Mouse (Mus musculus) embryonic stem cell, embryonic (primary cell): ENCODE results near the gene Map2k2.

Experiments used
- CTCF ChIA-PET, 4 experiments: fragments of 300-600 bp in 2 of 4; fragments of 350-600 bp in 2 of 4; sonication (Branson Sonifier 250); formaldehyde crosslinking; loops; one replicate each; lab custom pipeline; 2022; ENCODE audit warnings: inconsistent platforms in 2 of 4; lab: Charles Lee
- POLR2A ChIA-PET, 4 experiments: fragments of 300-600 bp in 2 of 4; fragments of 350-600 bp in 2 of 4; sonication (Branson Sonifier 250); formaldehyde crosslinking; loops; one replicate each; lab custom pipeline; 2022; ENCODE audit warnings: antibody characterized with exemption in 4 of 4, inconsistent platforms in 1 of 4; lab: Charles Lee

The Map2k2 gene

GRCm38 (mm10) chr10:81082168-81082960 lies 23.4 kb upstream of the Map2k2 start:
- CTCF ChIA-PET: interaction anchor here (0.5 to 3.4 kb wide), 127 partner anchors 9 to 636 kb away, joined by 3 to 98 read pairs (median 4); partner anchors contain the start of genes Map2k2 (in 4 of the 4), Slc39a3 (in 4 of the 4), Thop1 (in 4 of the 4) and Sgta (in 3 of the 4)

DNA sequence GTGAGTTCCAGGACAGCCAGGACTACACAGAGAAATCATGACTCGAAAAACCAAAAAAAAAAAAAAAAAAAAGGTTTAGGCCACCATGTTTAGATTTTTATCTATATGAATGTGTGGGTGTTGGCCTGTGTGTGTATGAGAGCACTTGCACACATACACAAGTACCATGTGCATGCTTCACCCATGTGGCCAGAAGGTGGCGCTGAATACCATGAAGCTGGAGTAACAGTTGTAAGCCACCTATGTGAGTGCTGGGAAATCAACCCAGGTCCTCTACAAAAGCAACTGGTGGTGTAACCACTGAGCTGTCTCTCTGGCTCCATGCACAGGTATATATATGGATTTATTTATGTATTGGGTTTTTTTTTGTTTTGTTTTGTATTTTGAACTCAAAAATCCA lies 18.7 kb upstream of the Map2k2 start:
- CTCF ChIA-PET: interaction anchor here (0.5 to 3.8 kb wide), 27 partner anchors 8 to 525 kb away, joined by 3 to 20 read pairs (median 4); partner anchors contain the start of genes Map2k2 (in 2 of the 4) and Pip5k1c (in 1 of the 4)
- POLR2A ChIA-PET: interaction anchor here in 3 of 4 experiments (0.6 to 7.7 kb wide), 14 partner anchors 10 to 256 kb away, joined by 3 to 83 read pairs (median 4); partner anchors contain the start of genes Eef2 (in 3 of the 3) and Map2k2 (in 2 of the 3)

More at GRCm38 (mm10) chr10:81082168-81082960, 23.4 kb upstream of the Map2k2 start:
- POLR2A ChIA-PET: interaction anchor here (0.5 to 3.3 kb wide), 76 partner anchors 8 to 400 kb away, joined by 3 to 40 read pairs (median 4); partner anchors contain the start of genes Map2k2 (in 4 of the 4), Eef2 (in 3 of the 4), Gadd45b (in 3 of the 4) and Sgta (in 2 of the 4)

DNA sequence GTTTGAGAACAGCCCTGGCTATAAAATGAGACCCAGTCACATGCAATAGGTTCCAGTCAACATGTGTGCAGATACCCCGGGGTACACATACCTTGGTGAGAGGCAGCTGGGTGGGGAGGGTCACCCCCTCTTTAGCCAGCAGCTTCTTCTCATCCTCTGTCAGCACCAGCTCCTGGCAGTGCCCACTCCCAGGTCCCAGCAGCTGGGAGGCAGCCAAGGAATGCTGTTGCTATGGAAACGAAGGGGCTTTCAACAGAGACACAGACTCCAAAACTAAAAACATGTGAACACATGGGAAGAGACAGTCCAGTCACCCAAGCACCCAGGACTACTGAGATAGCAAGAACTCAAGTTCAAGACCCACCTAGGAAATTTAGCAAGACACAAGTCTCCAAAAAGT lies 16.5 kb upstream of the Map2k2 start:
- POLR2A ChIA-PET: interaction anchor here in 3 of 4 experiments (0.6 to 7.7 kb wide), 15 partner anchors 12 to 472 kb away, joined by 3 to 83 read pairs (median 4); partner anchors contain the start of genes Map2k2 (in 2 of the 3), Eef2 (in 1 of the 3) and Thop1 (in 1 of the 3)

DNA sequence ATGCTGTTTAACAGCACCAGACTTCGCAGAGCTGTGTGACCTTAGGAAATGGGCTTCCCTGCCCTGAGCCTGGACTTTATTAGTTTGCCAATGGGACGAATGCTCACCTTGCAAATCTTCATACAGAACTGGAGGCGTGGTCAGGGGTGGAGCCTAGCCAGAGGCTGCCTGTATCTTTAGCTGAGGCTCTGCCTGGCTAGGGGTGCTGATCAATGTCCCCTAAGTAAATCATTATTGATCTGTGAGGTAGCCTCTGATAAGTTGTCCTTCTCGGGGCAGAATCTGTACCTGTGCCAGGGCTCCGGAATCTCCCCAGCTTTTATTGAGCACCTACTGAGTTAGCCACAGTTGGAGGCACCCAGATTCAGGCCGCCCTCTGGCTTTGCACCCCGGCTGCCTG lies 15.1 kb upstream of the Map2k2 start:
- CTCF ChIA-PET: interaction anchor here in 3 of 4 experiments (0.7 to 4.1 kb wide), 4 partner anchors 8 to 102 kb away, joined by 3 to 32 read pairs (median 4); no protein-coding TSS in a partner anchor
- POLR2A ChIA-PET: interaction anchor here in 3 of 4 experiments (0.7 to 7.7 kb wide), 14 partner anchors 8 to 87 kb away, joined by 3 to 83 read pairs (median 5); partner anchors contain the start of genes Map2k2 (in 3 of the 3) and Eef2 (in 2 of the 3)

More for the DNA sequence above, 16.5 kb upstream of the Map2k2 start:
- CTCF ChIA-PET: interaction anchor here (0.6 to 2.8 kb wide), 9 partner anchors 16 to 317 kb away, joined by 3 to 11 read pairs (median 5); partner anchors contain the start of genes Diras1 (in 1 of the 4), Map2k2 (in 1 of the 4) and Tjp3 (in 1 of the 4)

DNA sequence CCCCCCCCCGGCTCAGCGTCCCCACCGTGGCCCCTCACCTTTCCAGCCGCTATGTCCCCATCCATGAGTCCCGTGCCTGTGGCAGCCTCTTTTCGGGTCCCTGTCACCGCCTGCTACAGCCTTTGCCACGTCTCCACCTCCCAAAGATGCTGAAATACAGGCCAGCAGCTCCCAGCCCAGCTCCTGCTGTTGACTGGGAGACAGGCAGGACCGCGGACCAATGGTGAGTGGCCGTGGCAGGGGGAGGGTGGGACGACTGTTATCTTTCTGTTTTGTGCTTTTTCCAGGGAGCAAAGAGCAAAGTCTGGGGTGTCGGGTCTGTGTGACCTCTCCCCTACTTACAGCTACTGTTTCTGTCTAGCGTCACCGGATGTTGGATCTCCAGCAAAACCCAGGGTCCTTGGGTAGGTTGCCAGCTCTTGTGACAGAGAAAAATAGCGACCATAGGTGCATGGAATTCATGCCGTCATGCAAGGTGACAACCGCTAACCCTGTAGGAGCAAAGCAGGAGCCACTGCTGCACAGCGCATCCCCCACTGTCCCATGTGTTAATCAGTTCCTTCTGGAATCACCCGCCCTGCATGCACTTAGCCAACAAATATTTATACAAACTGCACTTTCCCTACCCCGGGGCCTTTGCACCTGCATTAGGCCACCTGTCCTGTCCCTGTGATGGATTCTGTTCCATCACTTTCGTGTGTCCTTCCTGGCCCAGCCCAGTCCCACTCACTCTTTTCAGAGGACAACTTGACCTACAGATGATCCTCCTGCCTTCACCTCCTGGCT lies 13.1 kb upstream of the Map2k2 start:
- ChIA-PET POLR2A (interaction anchor here (0.6 to 7.7 kb wide), 44 partner anchors 8 to 416 kb away, joined by 3 to 83 read pairs (median 4); partner anchors contain the start of genes Eef2 (in 3 of the 4), Map2k2 (in 3 of the 4), Gadd45b (in 2 of the 4) and Sgta (in 2 of the 4)), CTCF (interaction anchor here in 3 of 4 experiments (0.6 to 4.1 kb wide), 13 partner anchors 8 to 625 kb away, joined by 3 to 32 read pairs (median 4); partner anchors contain the start of genes Map2k2 (in 1 of the 3) and Pip5k1c (in 1 of the 3))

DNA sequence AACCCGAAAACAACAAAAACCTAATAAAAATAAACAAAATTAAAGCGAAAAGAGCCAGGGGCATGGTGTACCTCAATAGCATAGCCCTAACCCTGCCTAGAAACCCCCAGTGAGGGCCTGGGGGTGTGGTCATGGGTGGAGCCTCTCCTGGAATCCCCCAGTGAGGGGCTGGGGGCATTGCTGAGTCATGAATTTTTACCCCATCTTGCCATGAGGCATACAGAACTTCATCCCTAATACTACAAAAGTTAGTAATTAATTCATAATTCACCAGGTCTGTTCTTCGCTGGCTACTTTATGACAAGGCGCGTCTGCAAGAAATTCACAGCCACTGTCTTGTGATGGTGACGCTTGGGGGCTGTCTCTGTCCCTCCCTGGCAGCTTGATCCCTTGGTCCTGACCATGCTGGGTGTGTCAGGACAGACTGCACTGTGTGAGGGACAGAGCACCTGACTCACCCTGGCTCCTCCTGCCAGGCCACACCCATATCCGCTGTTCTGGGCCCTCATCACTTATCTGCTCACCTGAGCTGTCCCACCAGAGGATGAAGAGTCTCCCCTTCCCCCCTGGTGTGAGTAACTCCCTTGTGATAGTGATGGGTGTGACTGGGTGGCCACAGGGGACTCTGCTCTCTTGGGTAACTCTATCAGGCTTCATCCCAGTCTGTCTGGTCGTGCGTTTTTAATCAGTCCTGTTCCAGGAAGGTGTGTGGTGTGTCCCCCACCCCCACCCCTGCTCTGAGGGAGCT lies 10.6 kb upstream of the Map2k2 start:
- ChIA-PET POLR2A (interaction anchor here in 3 of 4 experiments (0.6 to 2.9 kb wide), 17 partner anchors 9 to 635 kb away, joined by 3 to 25 read pairs (median 4); partner anchors contain the start of genes Eef2 (in 3 of the 3), Map2k2 (in 3 of the 3) and Thop1 (in 1 of the 3)), CTCF (interaction anchor here (0.6 to 1.8 kb wide), 8 partner anchors 8 to 464 kb away, joined by 4 to 7 read pairs (median 5); partner anchors contain the start of genes Aes (in 1 of the 4) and Thop1 (in 1 of the 4))

- POLR2A ChIA-PET: interaction anchor here (0.6 to 9.5 kb wide), 188 partner anchors 9 to 1511 kb away, joined by 3 to 166 read pairs (median 5); partner anchors contain the start of genes Eef2 (in 3 of the 4), Gadd45b (in 3 of the 4), Pias4 (in 3 of the 4) and Sgta (in 3 of the 4)
- CTCF ChIA-PET: interaction anchor here (0.6 to 2.1 kb wide), 40 partner anchors 10 to 1366 kb away, joined by 3 to 26 read pairs (median 3); partner anchors contain the start of genes Atcay (in 1 of the 4), Gng7 (in 1 of the 4), Pip5k1c (in 1 of the 4) and Slc39a3 (in 1 of the 4)
Observed at GRCm38 (mm10) chr10:81106113-81106721, 502 bp downstream of the Map2k2 start.

DNA sequence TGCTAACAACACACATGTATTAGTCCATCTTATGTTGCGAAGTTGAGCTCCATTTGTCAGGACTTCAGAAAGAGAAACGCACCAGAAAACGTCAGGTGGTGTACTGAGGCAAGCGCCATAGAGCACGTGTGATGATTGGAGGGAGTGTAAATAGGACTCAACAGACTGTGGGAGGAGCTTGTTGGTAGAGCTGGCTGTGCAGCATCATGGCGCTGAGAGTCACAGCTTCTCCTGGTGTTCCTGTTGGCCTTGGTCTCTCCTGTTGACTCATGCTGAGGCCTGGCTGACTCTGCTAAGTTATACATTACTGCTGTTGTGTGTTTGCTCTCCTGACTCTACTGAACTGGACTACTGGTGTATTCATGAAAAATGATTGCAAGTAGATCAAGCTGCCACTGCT lies 7.2 kb downstream of the Map2k2 start:
- CTCF ChIA-PET: interaction anchor here in 3 of 4 experiments (0.5 to 1.3 kb wide), 4 partner anchors 16 to 874 kb away, joined by 3 to 15 read pairs (median 4); no protein-coding TSS in a partner anchor
- POLR2A ChIA-PET: interaction anchor here in 3 of 4 experiments (0.6 to 10.5 kb wide), 37 partner anchors 7 to 551 kb away, joined by 3 to 93 read pairs (median 4); partner anchors contain the start of genes Map2k2 (in 2 of the 3), Amh (in 1 of the 3), Eef2 (in 1 of the 3) and Gadd45b (in 1 of the 3)

GRCm38 (mm10) chr10:81119625-81120024 lies 13.9 kb downstream of the Map2k2 start:
- ChIA-PET POLR2A (interaction anchor here in 3 of 4 experiments (0.6 to 10.5 kb wide), 9 partner anchors 9 to 48 kb away, joined by 3 to 93 read pairs (median 4); partner anchors contain the start of genes Map2k2 (in 3 of the 3) and Pias4 (in 1 of the 3)), CTCF (no interaction called here)

DNA sequence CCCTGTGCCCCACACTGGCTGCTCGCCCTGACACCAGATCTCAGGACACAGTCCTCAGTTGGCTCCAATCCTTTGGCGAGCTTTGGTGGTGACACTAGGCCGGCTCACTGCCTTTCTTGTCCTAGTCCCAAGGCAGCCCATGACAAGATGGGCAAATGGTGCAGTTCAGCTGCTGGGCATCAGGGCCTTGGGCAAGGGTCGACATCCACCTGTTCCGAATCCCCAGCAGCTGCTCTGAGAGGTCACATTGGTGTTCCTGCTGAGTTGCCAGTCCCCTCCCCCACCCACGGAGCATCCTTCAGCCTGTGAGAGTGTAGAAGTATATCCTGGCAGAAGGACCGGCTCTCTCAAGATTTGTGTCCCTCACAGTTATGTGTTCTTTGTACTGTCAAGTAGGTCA lies 14.9 kb downstream of the Map2k2 start:
- ChIA-PET POLR2A (interaction anchor here in 3 of 4 experiments (0.9 to 10.5 kb wide), 12 partner anchors 9 to 55 kb away, joined by 3 to 93 read pairs (median 4); partner anchors contain the start of genes Map2k2 (in 3 of the 3) and Eef2 (in 1 of the 3)), CTCF (interaction anchor here in 2 of 4 experiments (0.6 to 0.9 kb wide), 2 partner anchors 15 to 295 kb away, joined by 3 read pairs; partner anchors contain the start of gene Map2k2 (in 1 of the 2))

- ChIA-PET POLR2A (interaction anchor here in 3 of 4 experiments (0.6 to 10.5 kb wide), 4 partner anchors 17 to 53 kb away, joined by 3 to 93 read pairs (median 22); partner anchors contain the start of genes Map2k2 (in 2 of the 3) and Eef2 (in 1 of the 3)), CTCF (no interaction called here)
Observed at GRCm38 (mm10) chr10:81122889-81123288, 17.2 kb downstream of the Map2k2 start.

DNA sequence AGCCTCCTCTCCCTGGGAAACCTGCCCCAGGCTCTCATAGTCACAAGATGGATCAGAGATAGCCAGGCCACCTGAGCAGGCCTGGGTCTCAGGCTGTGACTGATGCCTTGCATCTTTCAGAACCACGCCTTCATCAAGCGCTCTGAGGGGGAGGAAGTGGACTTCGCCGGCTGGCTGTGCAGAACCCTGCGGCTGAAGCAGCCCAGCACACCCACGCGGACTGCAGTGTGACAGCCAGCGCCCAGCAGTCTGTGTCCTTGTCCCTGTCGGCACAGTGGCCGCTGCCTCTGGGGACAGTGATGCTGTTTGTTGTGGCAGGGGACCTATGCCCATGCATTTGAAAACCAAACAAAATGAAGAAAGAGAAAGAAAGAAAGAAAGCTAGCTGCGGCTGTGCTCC lies 17.8 kb downstream of the Map2k2 start:
- ChIA-PET CTCF (interaction anchor here in 1 of 4 experiments (0.7 to 1.4 kb wide), 2 partner anchors 17 to 41 kb away, joined by 3 read pairs; no protein-coding TSS in a partner anchor), POLR2A (interaction anchor here in 3 of 4 experiments (0.6 to 5.2 kb wide), 5 partner anchors 9 to 53 kb away, joined by 3 to 46 read pairs (median 13); partner anchors contain the start of genes Map2k2 (in 2 of the 3) and Eef2 (in 1 of the 3))

- CTCF ChIA-PET: no interaction called here
- POLR2A ChIA-PET: interaction anchor here in 2 of 4 experiments (1.3 to 12.0 kb wide), 9 partner anchors 8 to 106 kb away, joined by 4 to 166 read pairs (median 7); partner anchors contain the start of genes Map2k2 (in 2 of the 2) and Eef2 (in 1 of the 2)
Observed at GRCm38 (mm10) chr10:81134181-81134587, 28.5 kb downstream of the Map2k2 start.

- ChIA-PET POLR2A (interaction anchor here (0.6 to 12.0 kb wide), 28 partner anchors 8 to 459 kb away, joined by 3 to 166 read pairs (median 4); partner anchors contain the start of genes Map2k2 (in 3 of the 4), Eef2 (in 2 of the 4), Cactin (in 1 of the 4) and Pip5k1c (in 1 of the 4)), CTCF (interaction anchor here in 1 of 4 experiments (0.6 to 1.6 kb wide), 3 partner anchors 53 to 157 kb away, joined by 3 to 6 read pairs (median 4); partner anchors contain the start of gene Pip5k1c)
Observed at GRCm38 (mm10) chr10:81134966-81135681, 29.4 kb downstream of the Map2k2 start, which contains the start of gene Zbtb7a. Zbtb7a (plus strand) TSS chr10:81135220.
